Mouse (Mus musculus): Measurements from ENCODE around the gene Bmp7. TPM values are rescaled to one million over a fixed set of nuclear protein-coding genes. Genes with fewer than 3 reads are reported as not detected.

The Bmp7 gene
- total RNA-seq (2014; fragmentation: Nextera tagmentation) (not detected in 2 replicates), total RNA-seq (2017) (0.05 and 0.06 TPM in 2 replicates), polyA plus RNA-seq (2012) (not detected in 2 replicates)

DNA sequence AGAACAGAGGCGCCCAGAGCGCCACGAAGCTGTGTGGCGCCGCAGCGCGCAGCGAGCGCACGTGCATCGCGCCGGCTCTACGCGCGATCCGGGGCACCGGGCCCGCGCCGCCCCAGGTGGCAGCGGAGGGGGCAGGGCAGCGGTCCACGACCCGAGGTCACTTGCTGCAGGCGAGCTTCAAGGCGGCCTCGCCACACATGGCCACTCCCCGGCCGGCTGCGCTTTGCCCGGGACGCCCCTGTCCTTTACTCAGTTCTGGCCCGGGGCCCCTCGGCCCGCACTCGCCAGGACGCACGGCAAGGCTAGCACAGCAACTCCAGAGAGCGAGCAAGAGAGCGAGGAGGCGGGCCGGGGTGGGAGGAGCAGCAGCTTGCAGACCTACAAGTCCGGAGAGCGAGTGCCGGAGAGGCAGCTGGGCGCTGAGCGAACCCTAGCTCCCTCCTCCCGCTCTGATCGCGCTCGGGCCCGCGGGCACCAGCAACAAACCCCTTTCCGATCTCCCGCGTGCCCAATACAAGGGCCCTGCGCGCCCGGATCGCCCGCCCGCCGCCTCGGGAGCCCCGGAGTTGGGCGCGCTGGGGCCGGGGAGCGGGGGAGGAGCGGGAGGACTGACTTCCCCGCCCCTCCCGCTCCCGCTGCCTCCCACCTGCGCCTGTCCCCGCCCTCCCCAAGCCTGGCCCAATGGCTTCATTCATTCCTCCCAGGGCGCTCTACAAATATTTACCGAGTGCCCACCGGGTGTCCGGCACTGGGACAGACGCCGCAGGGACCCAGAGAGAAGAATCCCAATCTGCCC, at the start of gene Bmp7:
TSS of gene Bmp7 (minus strand) at position 319 of the 796 bp plus-strand sequence.
- Histone ChIP-seq H3K4me3 (ENCODE audit: low read depth, low read length) (peak within 1 kb of the TSS; percentile 11; the same call in 1 of the 2 replicates), H3K27me3 (ENCODE audit: insufficient read depth, low read length) (no peaks in the 10 kb centered on the region), H3K4me1 (ENCODE audit: insufficient read depth, low read depth, low read length) (no peaks in the 10 kb centered on the region), H3K36me3 (replicated peaks) (no peaks in the 10 kb centered on the region), H3K9me3 (replicated peaks) (peaks cover 88% of the 10 kb centered on the region)
- TF ChIP-seq POLR2AphosphoS5 (IDR thresholded peaks at IDR 0.05; ENCODE audit: insufficient replicate concordance, low read depth, low read length) (no peak), GATA2 (IDR thresholded peaks at IDR 0.05; ENCODE audit: borderline replicate concordance, low read depth, low read length) (no peak), CTCF (IDR thresholded peaks at IDR 0.05; ENCODE audit: low read depth, low read length) (no peak), TAL1 (conservative IDR thresholded peaks at IDR 0.05; ENCODE audit: low read depth, low read length) (no peak), GATA1 (IDR thresholded peaks at IDR 0.05; ENCODE audit: borderline replicate concordance, low read length) (no peak)
- no peak for ATAC-seq (ENCODE audit: extremely low read depth, insufficient number of reproducible peaks, low FRiP score, poor library complexity, severe bottlenecking)
- peak; percentile 21 for DNase-seq (ENCODE audit: low spot score)

DNA sequence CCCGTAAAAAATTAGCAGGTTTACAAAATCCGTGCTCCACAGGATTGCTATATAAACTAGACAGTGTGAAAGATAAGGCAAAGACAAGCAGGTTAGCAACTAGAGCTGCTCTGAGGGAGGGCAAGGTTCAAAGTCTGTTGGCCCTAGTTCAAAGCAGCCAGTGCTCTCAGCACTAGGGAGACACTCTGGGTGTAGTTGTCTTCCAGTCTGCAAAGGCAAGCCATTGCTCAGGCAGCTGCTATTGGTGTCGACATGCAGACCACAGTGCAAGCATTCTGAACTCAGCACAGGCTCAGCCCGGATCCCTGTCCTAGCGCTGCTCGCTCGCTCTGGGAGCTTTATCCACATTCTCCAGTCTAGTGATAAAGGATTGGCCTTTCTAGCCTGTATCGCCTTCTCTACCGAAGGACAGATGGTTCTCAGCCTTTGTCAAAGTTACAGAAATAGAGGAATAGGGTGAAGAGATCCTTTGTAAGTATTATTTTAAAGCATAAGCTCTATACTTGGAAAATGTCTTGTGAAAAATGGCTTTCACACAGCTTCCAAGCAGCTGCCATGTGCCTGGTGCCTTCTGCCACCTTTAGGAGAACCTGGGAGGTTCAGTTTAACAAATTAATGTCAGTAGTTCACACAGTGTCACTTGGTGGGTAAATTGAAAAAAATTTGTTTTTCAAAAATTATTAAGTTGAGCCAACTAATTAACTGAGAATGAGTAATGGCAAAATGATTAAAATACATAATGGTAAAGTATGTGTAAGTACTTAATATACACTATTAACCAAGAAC, 42.8 kb upstream of the Bmp7 start:
- ATAC-seq (ENCODE audit: extremely low read depth, insufficient number of reproducible peaks, low FRiP score, poor library complexity, severe bottlenecking) (no peak), DNase-seq (ENCODE audit: low spot score) (no peak)
- no peak for TF ChIP-seq TAL1 (conservative IDR thresholded peaks at IDR 0.05; ENCODE audit: low read depth, low read length)
- no peak for TF ChIP-seq CTCF (IDR thresholded peaks at IDR 0.05; ENCODE audit: low read depth, low read length)
- TF ChIP-seq GATA2 (IDR thresholded peaks at IDR 0.05; ENCODE audit: borderline replicate concordance, low read depth, low read length): no peak
- no peak for TF ChIP-seq GATA1 (IDR thresholded peaks at IDR 0.05; ENCODE audit: borderline replicate concordance, low read length)
- no peak for TF ChIP-seq POLR2AphosphoS5 (IDR thresholded peaks at IDR 0.05; ENCODE audit: insufficient replicate concordance, low read depth, low read length)
- Histone ChIP-seq H3K27me3 (ENCODE audit: insufficient read depth, low read length) (0 out of 2 replicates have a peak, but pooled peaks cover 2% of the 10 kb centered on the region), H3K9me3 (replicated peaks) (no peaks in the 10 kb centered on the region; the same call in 1 of the 2 replicates), H3K4me3 (ENCODE audit: low read depth, low read length) (no peak overlapping the region), H3K36me3 (replicated peaks) (no peaks in the 10 kb centered on the region), H3K4me1 (ENCODE audit: insufficient read depth, low read depth, low read length) (no peaks in the 10 kb centered on the region)

GRCm38 (mm10) chr2:172979666-172980345, 39.7 kb upstream of the Bmp7 start:
- Histone ChIP-seq H3K9me3 (replicated peaks) (peaks cover 3% of the 10 kb centered on the region), H3K36me3 (replicated peaks) (no peaks in the 10 kb centered on the region), H3K27me3 (ENCODE audit: insufficient read depth, low read length) (0 out of 2 replicates have a peak, but pooled peaks cover 2% of the 10 kb centered on the region), H3K4me1 (ENCODE audit: insufficient read depth, low read depth, low read length) (no peaks in the 10 kb centered on the region), H3K4me3 (ENCODE audit: low read depth, low read length) (no peak overlapping the region)
- no peak for TF ChIP-seq CTCF (IDR thresholded peaks at IDR 0.05; ENCODE audit: low read depth, low read length)
- no peak for TF ChIP-seq GATA2 (IDR thresholded peaks at IDR 0.05; ENCODE audit: borderline replicate concordance, low read depth, low read length)
- TF ChIP-seq TAL1 (conservative IDR thresholded peaks at IDR 0.05; ENCODE audit: low read depth, low read length): no peak
- no peak for TF ChIP-seq POLR2AphosphoS5 (IDR thresholded peaks at IDR 0.05; ENCODE audit: insufficient replicate concordance, low read depth, low read length)
- no peak for TF ChIP-seq GATA1 (IDR thresholded peaks at IDR 0.05; ENCODE audit: borderline replicate concordance, low read length)
- ATAC-seq (ENCODE audit: extremely low read depth, insufficient number of reproducible peaks, low FRiP score, poor library complexity, severe bottlenecking): no peak
- no peak for DNase-seq (ENCODE audit: low spot score)

- DNase-seq (ENCODE audit: low spot score) (no peak), ATAC-seq (ENCODE audit: extremely low read depth, insufficient number of reproducible peaks, low FRiP score, poor library complexity, severe bottlenecking) (no peak)
- Histone ChIP-seq H3K27me3 (ENCODE audit: insufficient read depth, low read length) (0 out of 2 replicates have a peak, but pooled peaks cover 2% of the 10 kb centered on the region), H3K4me1 (ENCODE audit: insufficient read depth, low read depth, low read length) (no peaks in the 10 kb centered on the region), H3K36me3 (replicated peaks) (no peaks in the 10 kb centered on the region), H3K9me3 (replicated peaks) (peaks cover 11% of the 10 kb centered on the region), H3K4me3 (ENCODE audit: low read depth, low read length) (no peak overlapping the region)
- no peak for TF ChIP-seq CTCF (IDR thresholded peaks at IDR 0.05; ENCODE audit: low read depth, low read length)
- TF ChIP-seq GATA1 (IDR thresholded peaks at IDR 0.05; ENCODE audit: borderline replicate concordance, low read length): no peak
- no peak for TF ChIP-seq GATA2 (IDR thresholded peaks at IDR 0.05; ENCODE audit: borderline replicate concordance, low read depth, low read length)
- no peak for TF ChIP-seq TAL1 (conservative IDR thresholded peaks at IDR 0.05; ENCODE audit: low read depth, low read length)
- no peak for TF ChIP-seq POLR2AphosphoS5 (IDR thresholded peaks at IDR 0.05; ENCODE audit: insufficient replicate concordance, low read depth, low read length)
Observed at GRCm38 (mm10) chr2:172978131-172978633, 38.1 kb upstream of the Bmp7 start.

GRCm38 (mm10) chr2:172977409-172978130, 37.4 kb upstream of the Bmp7 start, which contains the start of gene Spo11:
Gene Spo11, plus strand, starts transcription at chr2:172977700.
- H3K27me3 ChIP-seq (ENCODE audit: insufficient read depth, low read length): no peaks in the 10 kb centered on the region
- DNase-seq (ENCODE audit: low spot score) (no peak), ATAC-seq (ENCODE audit: extremely low read depth, insufficient number of reproducible peaks, low FRiP score, poor library complexity, severe bottlenecking) (no peak)
- no peaks in the 10 kb centered on the region for H3K4me1 ChIP-seq (ENCODE audit: insufficient read depth, low read depth, low read length)
- peaks cover 11% of the 10 kb centered on the region for H3K9me3 ChIP-seq (replicated peaks)
- TF ChIP-seq POLR2AphosphoS5 (IDR thresholded peaks at IDR 0.05; ENCODE audit: insufficient replicate concordance, low read depth, low read length) (no peak), GATA1 (IDR thresholded peaks at IDR 0.05; ENCODE audit: borderline replicate concordance, low read length) (no peak), GATA2 (IDR thresholded peaks at IDR 0.05; ENCODE audit: borderline replicate concordance, low read depth, low read length) (no peak), TAL1 (conservative IDR thresholded peaks at IDR 0.05; ENCODE audit: low read depth, low read length) (no peak), CTCF (IDR thresholded peaks at IDR 0.05; ENCODE audit: low read depth, low read length) (no peak)
- H3K4me3 ChIP-seq (ENCODE audit: low read depth, low read length): no peak within 1 kb of the TSS
- H3K36me3 ChIP-seq (replicated peaks): no peaks in the 10 kb centered on the region

Data from G1E (cell line).